Comparison of ENCODE assay signal across 19 mouse cellular contexts in the genomic region with DNA sequence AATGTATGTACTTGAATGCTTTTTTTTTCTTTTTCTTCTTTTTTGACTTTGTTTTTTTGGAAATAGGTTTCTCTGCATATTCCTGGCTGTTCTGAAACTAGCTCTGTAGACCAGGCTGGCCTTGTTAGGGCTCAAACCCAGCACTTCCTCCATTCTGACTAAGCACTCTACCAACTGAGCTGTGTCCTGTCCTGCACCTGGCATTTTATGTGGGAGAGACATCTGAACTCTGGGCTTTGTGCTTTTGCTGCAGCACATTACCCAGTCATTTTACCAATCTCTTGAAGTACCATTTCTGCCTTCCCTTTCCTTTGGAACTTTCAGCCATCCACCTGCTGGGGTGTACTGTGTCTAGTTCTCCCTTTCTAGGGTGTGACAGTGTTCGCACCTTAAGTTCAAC. TPM values are rescaled to one million over a fixed set of nuclear protein-coding genes. Genes with fewer than 3 reads are reported as not detected.
DNase-seq lines count a peak whose midpoint lies in the region; ATAC-seq and TF ChIP-seq lines count a peak whose summit lies in the region.
"Had no signal": no experiment of that assay in that cellular context is flagged by ENCODE, and none has a peak within 500 bp of the region (broad histone marks: within the 10 kb centered on the region; RNA-seq: fewer than 3 reads in every experiment).

No protein-coding gene starts in this region.

- no peak overlapping the region for H3K4me2 ChIP-seq in hindbrain, embryonic 13.5 days
- H3K4me2 ChIP-seq in hindbrain, embryonic 12.5 days (replicated peaks) = no peak overlapping the region
- H3K4me2 ChIP-seq in stomach, embryonic 15.5 days = no peak overlapping the region
- no peak overlapping the region for H3K4me2 ChIP-seq in stomach, postnatal 0 days (replicated peaks; ENCODE audit: low read depth)
- peak overlapping the region; percentile 18 for H3K4me2 ChIP-seq in myocyte (ENCODE audit: low read depth)
- H3K4me2 ChIP-seq in kidney, embryonic 15.5 days = no peak overlapping the region
- H3K4me2 ChIP-seq: embryonic facial prominence, embryonic 12.5 days had no signal

- TF ChIP-seq CTCF in stomach, postnatal 0 days (IDR thresholded peaks at IDR 0.05; ENCODE audit: low read depth) = no peak

- no peaks in the 10 kb centered on the region for H3K36me3 ChIP-seq in hindbrain, embryonic 13.5 days
- no peaks in the 10 kb centered on the region for H3K36me3 ChIP-seq in hindbrain, embryonic 12.5 days
- H3K36me3 ChIP-seq in stomach, embryonic 15.5 days = no peaks in the 10 kb centered on the region
- H3K36me3 ChIP-seq in stomach, postnatal 0 days (ENCODE audit: control insufficient read depth, insufficient read depth, low read length) = no peaks in the 10 kb centered on the region
- no peaks in the 10 kb centered on the region for H3K36me3 ChIP-seq in myocyte (ENCODE audit: control insufficient read depth, insufficient read depth)
- peaks cover 2% of the 10 kb centered on the region; the same call in 1 of the 2 replicates for H3K36me3 ChIP-seq in kidney, embryonic 15.5 days
- H3K36me3 ChIP-seq: embryonic facial prominence, embryonic 12.5 days had no signal

- no peak overlapping the region for H3ac ChIP-seq in myocyte (ENCODE audit: control insufficient read depth, insufficient read length)

- no peak for TF ChIP-seq EP300 in stomach, postnatal 0 days (optimal IDR thresholded peaks at IDR 0.05)

- no peak for TF ChIP-seq POLR2A in myocyte (IDR thresholded peaks at IDR 0.05; ENCODE audit: insufficient read length, low read depth)

- 80% methylated on average over 1 of the region's 1 CpGs for WGBS in hindbrain, embryonic 13.5 days
- WGBS in hindbrain, embryonic 12.5 days = 81% methylated on average over 1 of the region's 1 CpGs
- WGBS in stomach, embryonic 15.5 days = 80% methylated on average over 1 of the region's 1 CpGs
- 56% methylated on average over 1 of the region's 1 CpGs for WGBS in stomach, postnatal 0 days
- 93% methylated on average over 1 of the region's 1 CpGs for WGBS in kidney, embryonic 15.5 days

- H3K27ac ChIP-seq in hindbrain, embryonic 13.5 days = peak overlapping the region; percentile 58; the same call in 1 of the 2 replicates
- H3K27ac ChIP-seq in hindbrain, embryonic 12.5 days = no peak overlapping the region
- H3K27ac ChIP-seq in stomach, embryonic 15.5 days = peak overlapping the region; percentile 4; the same call in 1 of the 2 replicates
- no peak overlapping the region for H3K27ac ChIP-seq in stomach, postnatal 0 days (replicated peaks)
- no peak overlapping the region for H3K27ac ChIP-seq in kidney, embryonic 15.5 days
- H3K27ac ChIP-seq: embryonic facial prominence, embryonic 12.5 days; hindbrain, embryonic 10.5 days had no signal

- DNase-seq in stomach, postnatal 0 days (ENCODE audit: low spot score) = no peak
- no peak for DNase-seq in left cerebral cortex, postnatal 36 days (ENCODE audit: low spot score in 2 of 2)
- DNase-seq: adrenal gland, adult 8-10 months; cerebellum, adult 9-11 months; heart, adult 18-20 months; liver; lung, postnatal 14 days had no signal

- H3K4me1 ChIP-seq in hindbrain, embryonic 13.5 days (replicated peaks) = peaks cover 62% of the 10 kb centered on the region
- H3K4me1 ChIP-seq in hindbrain, embryonic 12.5 days = peaks cover 44% of the 10 kb centered on the region
- peaks cover 21% of the 10 kb centered on the region for H3K4me1 ChIP-seq in stomach, embryonic 15.5 days
- H3K4me1 ChIP-seq in stomach, postnatal 0 days (replicated peaks; ENCODE audit: control insufficient read depth, insufficient read depth) = peaks cover 7% of the 10 kb centered on the region; the same call in 1 of the 2 replicates
- H3K4me1 ChIP-seq in kidney, embryonic 15.5 days = peaks cover 50% of the 10 kb centered on the region

- ATAC-seq in hindbrain, embryonic 13.5 days (ENCODE audit: low FRiP score) = no peak
- ATAC-seq in hindbrain, embryonic 12.5 days (ENCODE audit: low FRiP score) = no peak
- no peak for ATAC-seq in stomach, embryonic 15.5 days (ENCODE audit: insufficient read depth, low FRiP score, low read depth)
- no peak for ATAC-seq in stomach, postnatal 0 days (ENCODE audit: low FRiP score, low TSS enrichment)
- no peak for ATAC-seq in kidney, embryonic 15.5 days (replicated peaks; ENCODE audit: low FRiP score)
- ATAC-seq: forebrain, embryonic 14.5 days; midbrain, embryonic 16.5 days; Patski had no signal

- H3K4me3 ChIP-seq in hindbrain, embryonic 13.5 days = no peak overlapping the region
- H3K4me3 ChIP-seq in hindbrain, embryonic 12.5 days = no peak overlapping the region
- H3K4me3 ChIP-seq in stomach, embryonic 15.5 days (replicated peaks) = no peak overlapping the region
- no peak overlapping the region for H3K4me3 ChIP-seq in stomach, postnatal 0 days (ENCODE audit: low read depth, low read length)
- H3K4me3 ChIP-seq in myocyte = no peak overlapping the region
- H3K4me3 ChIP-seq in kidney, embryonic 15.5 days (replicated peaks) = no peak overlapping the region
- H3K4me3 ChIP-seq: embryonic facial prominence, embryonic 12.5 days; erythroblast, embryonic 14.5 days; hindbrain, embryonic 10.5 days; megakaryocyte, embryonic 14.5 days had no signal

- no peaks in the 10 kb centered on the region for H3K9me3 ChIP-seq in hindbrain, embryonic 13.5 days
- no peaks in the 10 kb centered on the region for H3K9me3 ChIP-seq in hindbrain, embryonic 12.5 days (replicated peaks)
- no peaks in the 10 kb centered on the region for H3K9me3 ChIP-seq in stomach, embryonic 15.5 days
- H3K9me3 ChIP-seq in stomach, postnatal 0 days (ENCODE audit: control insufficient read depth, low read length) = no peaks in the 10 kb centered on the region
- H3K9me3 ChIP-seq in kidney, embryonic 15.5 days (replicated peaks) = peaks cover 1% of the 10 kb centered on the region; the same call in 1 of the 2 replicates
- H3K9me3 ChIP-seq: embryonic facial prominence, embryonic 12.5 days; hindbrain, embryonic 10.5 days; megakaryocyte, embryonic 14.5 days had no signal

- intact Hi-C loops in left cerebral cortex, postnatal 36 days (cut with DNase I) = no loop called here

- H3K79me2 ChIP-seq in myocyte (ENCODE audit: control insufficient read depth, insufficient read depth) = peaks cover 100% of the 10 kb centered on the region

- H3K9ac ChIP-seq in hindbrain, embryonic 13.5 days = no peak overlapping the region
- H3K9ac ChIP-seq in hindbrain, embryonic 12.5 days = no peak overlapping the region
- H3K9ac ChIP-seq in stomach, embryonic 15.5 days = no peak overlapping the region
- no peak overlapping the region for H3K9ac ChIP-seq in stomach, postnatal 0 days (ENCODE audit: low read length)
- H3K9ac ChIP-seq in kidney, embryonic 15.5 days = no peak overlapping the region
- H3K9ac ChIP-seq: embryonic facial prominence, embryonic 12.5 days had no signal

- no peaks in the 10 kb centered on the region for H3K27me3 ChIP-seq in hindbrain, embryonic 13.5 days
- no peaks in the 10 kb centered on the region for H3K27me3 ChIP-seq in hindbrain, embryonic 12.5 days
- H3K27me3 ChIP-seq in stomach, embryonic 15.5 days (replicated peaks) = no peaks in the 10 kb centered on the region
- H3K27me3 ChIP-seq in stomach, postnatal 0 days (ENCODE audit: control insufficient read depth, insufficient read depth, low read length) = no peaks in the 10 kb centered on the region
- no peaks in the 10 kb centered on the region for H3K27me3 ChIP-seq in myocyte (ENCODE audit: control insufficient read depth, insufficient read depth, insufficient read length)
- H3K27me3 ChIP-seq in kidney, embryonic 15.5 days = no peaks in the 10 kb centered on the region
- H3K27me3 ChIP-seq: embryonic facial prominence, embryonic 12.5 days; megakaryocyte, embryonic 14.5 days; Patski had no signal

TF ChIP-seq in myocyte, 11 proteins besides CTCF, POLR2A, EP300 and RAD21:
- TF ChIP-seq POLR2AphosphoS2 (IDR thresholded peaks at IDR 0.05; ENCODE audit: insufficient read length, low read depth) (no peak), E2F4 (IDR thresholded peaks at IDR 0.05; ENCODE audit: insufficient read depth) (no peak), CEBPB (IDR thresholded peaks at IDR 0.05; ENCODE audit: insufficient read depth, poor library complexity, severe bottlenecking) (no peak), TCF3 (IDR thresholded peaks at IDR 0.05; ENCODE audit: insufficient read length, low read depth) (no peak), MAX (IDR thresholded peaks at IDR 0.05; ENCODE audit: low read depth) (no peak), MYOG (IDR thresholded peaks at IDR 0.05; ENCODE audit: control insufficient read depth in 1 of 3, insufficient read depth in 1 of 3, insufficient read length in 2 of 3, low read depth in 2 of 3) (no peak), REST (IDR thresholded peaks at IDR 0.05; ENCODE audit: insufficient read depth, insufficient read length) (no peak), SRF (IDR thresholded peaks at IDR 0.05; ENCODE audit: control insufficient read depth, insufficient read length, low read depth) (no peak), USF1 (IDR thresholded peaks at IDR 0.05; ENCODE audit: low read depth) (no peak), TCF12 (IDR thresholded peaks at IDR 0.05; ENCODE audit: insufficient read depth, poor library complexity, severe bottlenecking) (no peak), MYOD1 (IDR thresholded peaks at IDR 0.05; ENCODE audit: control insufficient read depth in 1 of 3, insufficient read length in 2 of 3, low read depth in 2 of 3) (no peak)

RNA-seq across cellular contexts. Expression of a gene that starts 7.4 kb away (rescaled TPM):
- 53.3 and 58.4 TPM in 2 replicates for polyA plus RNA-seq in hindbrain, embryonic 13.5 days (2015; fragmentation: Nextera tagmentation; extraction: Ambion mirVana)
- 83.4 and 89.3 TPM in 2 replicates for polyA plus RNA-seq in hindbrain, embryonic 12.5 days (2016; fragmentation: Nextera tagmentation; extraction: Ambion mirVana)
- polyA plus RNA-seq in stomach, embryonic 15.5 days (2015; fragmentation: Nextera tagmentation; extraction: Ambion mirVana) = 50.8 and 52.1 TPM in 2 replicates
- polyA plus RNA-seq in stomach, postnatal 0 days (2015; fragmentation: Nextera tagmentation; extraction: Ambion mirVana) = 30.2 and 31.2 TPM in 2 replicates
- polyA plus RNA-seq in myocyte (2012; fragmentation: generic; extraction: Trizol) = 24.9 TPM
- 100 to 1,000 TPM in 1 of 2 experiments, 10 to 100 TPM in 1; 92.4 to 114 TPM for total RNA-seq in left cerebral cortex, postnatal 36 days (2021)
- 50.2 and 50.7 TPM in 2 replicates for polyA plus RNA-seq in kidney, embryonic 15.5 days (2015; fragmentation: Nextera tagmentation; extraction: Ambion mirVana)

Comparison
In these comparisons a context has a peak if more than half of its experiments do, and no peak if none do; other contexts are left out.
1. H3K27ac ChIP-seq: peak in hindbrain, embryonic 13.5 days (single experiment) and stomach, embryonic 15.5 days (single experiment); none in hindbrain, embryonic 12.5 days (single experiment), stomach, postnatal 0 days (single experiment) and kidney, embryonic 15.5 days (single experiment).